Mouse (Mus musculus): Measurements from ENCODE around the gene Gm11111. TPM values are rescaled to one million over a fixed set of nuclear protein-coding genes. Genes with fewer than 3 reads are reported as not detected.

The Gm11111 gene
- not detected in 2 replicates for polyA plus RNA-seq (2012; rRNA removed)

GRCm38 (mm10) chr5:98552395-98552794, at the start of gene Gm11111:
Gene Gm11111 (plus strand): TSS chr5:98552695.

Other genes starting within 250 kb of the Gm11111 start
- not detected in 2 replicates for gene Cfap299, start 223.4 kb upstream of the Gm11111 start, polyA plus RNA-seq (2012; rRNA removed)